Mouse (Mus musculus): ENCODE measurements around the gene Prss41.
"Not testable (repeated sequence)": the region's sequence is repeated elsewhere in the genome, so short reads cannot be mapped to it uniquely, and the experiment has no call there.

Gene Prss41

DNA sequence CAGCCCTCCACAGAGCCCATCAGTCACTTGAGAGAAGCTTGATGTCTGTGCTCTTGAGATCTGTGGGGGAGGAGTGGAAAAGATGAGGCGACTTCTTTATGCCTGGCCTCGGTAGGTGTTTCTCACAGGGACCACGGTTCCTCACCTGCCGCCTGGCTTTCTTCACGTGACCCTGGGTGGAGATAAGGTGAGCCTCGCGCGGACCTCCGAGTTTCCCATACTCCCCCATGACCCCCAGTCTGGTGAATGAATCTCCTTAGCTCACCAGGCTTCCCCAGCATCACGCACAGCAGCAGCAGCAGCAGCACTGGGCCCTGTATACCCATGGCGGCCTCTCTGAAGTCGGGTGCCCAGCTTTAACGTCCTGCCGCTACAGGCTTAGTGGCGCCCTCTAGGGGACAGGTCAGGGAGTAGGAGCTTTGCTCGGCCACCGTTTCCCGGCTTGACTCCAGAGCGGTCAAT lies at the start of gene Prss41, which contains the start of gene Prss32:
Gene Prss41, minus strand, starts transcription at position 361 of the 462 bp plus-strand sequence.
Gene Prss32, plus strand, starts transcription at position 44 of the 462 bp plus-strand sequence.
- peak; percentile 83 for DNase-seq (ENCODE audit: low read depth)

DNA sequence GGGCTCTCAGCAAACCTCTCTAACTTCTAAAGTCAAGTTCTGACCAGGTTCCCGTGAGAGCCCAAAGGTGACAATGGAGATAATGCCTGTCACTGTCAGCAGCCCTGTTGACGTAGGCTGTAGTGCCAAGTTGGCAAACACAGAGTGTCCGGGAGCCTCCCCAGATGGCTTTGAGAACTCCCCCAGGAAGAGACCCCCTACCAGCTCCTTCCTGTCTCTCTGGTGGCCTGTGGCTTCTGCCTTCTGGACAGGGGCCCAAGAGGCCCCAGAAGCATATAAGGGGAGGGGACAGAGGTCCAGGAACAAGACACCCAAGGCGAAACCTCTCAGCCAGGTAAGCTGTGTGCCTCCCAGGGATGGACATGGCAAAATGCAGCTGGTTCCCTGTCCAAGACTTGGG lies 36.6 kb upstream of the Prss41 start, which contains the start of the genes Dcpp1 and Dcpp2:
Gene Dcpp1, plus strand, starts transcription at position 301 of the 400 bp plus-strand sequence.
Gene Dcpp2, plus strand, starts transcription at position 305 of the 400 bp plus-strand sequence.
- DNase-seq (ENCODE audit: low read depth), result not testable (repeated sequence)

DNA sequence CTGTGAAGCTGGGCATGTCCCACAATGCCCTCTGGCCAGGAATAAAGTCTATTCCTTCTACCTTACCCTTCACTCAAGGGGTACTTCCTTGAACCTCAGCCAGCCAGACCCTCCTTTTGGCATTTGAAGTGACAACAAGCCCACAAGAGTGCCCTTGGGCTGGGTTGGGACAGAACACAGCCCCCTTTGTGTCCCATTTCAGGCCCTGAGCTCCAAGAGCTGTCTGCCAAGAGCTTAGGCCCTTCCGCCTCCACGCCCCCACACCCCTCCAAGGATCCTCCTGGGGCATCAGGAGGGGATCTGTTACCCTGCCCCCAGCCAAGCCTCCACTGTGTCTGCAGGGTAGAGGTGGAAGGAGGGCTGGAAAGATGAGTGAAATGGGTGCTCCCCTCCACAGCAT lies 33.2 kb upstream of the Prss41 start:
- DNase-seq (ENCODE audit: low read depth), result no peak

DNA sequence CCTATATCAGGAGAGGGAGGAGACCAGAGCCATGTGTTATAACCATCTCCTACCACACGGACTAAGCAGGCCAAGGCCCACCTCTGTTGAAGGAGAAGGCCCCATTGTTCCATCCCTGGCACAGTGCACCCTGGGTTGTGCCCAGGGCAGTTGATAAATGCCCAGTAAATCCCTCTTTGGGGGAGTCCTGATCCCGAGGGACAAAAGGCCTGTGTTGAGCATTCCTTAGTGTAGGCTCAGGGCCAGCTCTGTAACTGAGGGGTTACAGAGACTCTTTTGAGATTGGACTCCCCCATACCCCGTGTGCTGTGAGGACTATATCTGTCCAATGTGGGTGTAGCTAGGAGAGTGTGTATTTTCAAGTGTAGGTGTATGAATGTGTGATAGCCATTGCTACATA lies 32.8 kb upstream of the Prss41 start:
- no peak for DNase-seq (ENCODE audit: low read depth)

DNA sequence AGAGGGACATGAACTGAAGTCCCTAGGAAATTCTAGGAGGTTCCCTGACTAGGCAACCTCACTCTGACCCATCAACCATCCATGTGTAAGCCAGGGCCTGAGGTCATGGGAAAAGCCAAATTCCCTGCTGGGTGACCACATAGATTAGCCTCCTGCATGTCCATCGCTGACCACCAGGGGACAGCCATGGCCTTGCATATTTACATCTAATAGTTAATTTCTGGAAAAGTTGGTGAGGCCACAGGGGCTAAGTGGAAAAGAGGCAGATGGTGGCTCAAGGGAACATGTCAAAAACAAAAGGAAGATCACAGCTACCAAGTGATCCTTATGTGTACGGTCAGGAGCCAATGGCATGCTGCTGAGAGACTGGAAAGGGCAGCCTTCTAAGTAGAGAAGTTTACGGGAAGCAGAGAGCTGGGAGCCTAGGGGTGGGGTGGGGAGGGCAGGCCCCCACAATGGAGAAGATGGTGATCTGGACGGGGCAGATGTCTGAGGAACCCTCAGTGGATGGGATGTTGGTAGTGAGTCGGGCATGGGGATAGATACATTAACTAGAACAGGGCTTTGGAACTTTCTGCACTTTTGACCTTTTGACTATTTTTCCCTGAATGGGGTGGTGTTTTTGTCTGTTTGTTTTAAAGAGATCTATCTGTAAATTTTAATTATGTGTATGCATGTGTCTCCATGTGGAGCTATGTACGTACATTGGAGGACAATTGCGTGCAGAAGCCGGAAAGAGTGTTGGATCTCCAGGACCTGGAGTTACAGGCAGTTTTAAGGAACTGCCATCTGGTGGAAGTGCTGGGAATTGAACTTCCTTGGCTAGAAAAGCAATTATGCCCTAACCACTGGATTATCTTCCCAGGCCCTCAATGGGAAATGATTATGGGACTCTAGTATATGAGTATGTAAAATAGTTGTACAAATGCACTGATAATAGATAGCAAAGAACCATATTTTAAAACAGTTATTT lies 30.2 kb upstream of the Prss41 start:
- no peak for DNase-seq (ENCODE audit: low read depth)

DNA sequence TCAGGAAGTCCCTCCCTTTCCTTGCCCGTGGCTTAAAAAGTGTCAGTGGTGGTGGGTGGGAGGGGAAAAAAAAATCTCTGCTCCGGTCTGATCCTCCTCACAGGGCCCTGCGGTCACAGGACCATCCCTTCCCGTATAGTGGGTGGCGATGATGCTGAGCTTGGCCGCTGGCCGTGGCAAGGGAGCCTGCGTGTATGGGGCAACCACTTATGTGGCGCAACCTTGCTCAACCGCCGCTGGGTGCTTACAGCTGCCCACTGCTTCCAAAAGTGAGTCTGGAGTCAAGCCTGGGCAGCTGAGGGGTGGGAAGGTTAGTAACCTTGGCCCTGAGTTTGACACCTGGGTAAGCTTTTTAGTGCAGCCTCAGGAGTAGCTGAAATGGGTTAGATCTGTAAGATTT lies 24.5 kb upstream of the Prss41 start:
- DNase-seq (ENCODE audit: low read depth), result no peak

DNA sequence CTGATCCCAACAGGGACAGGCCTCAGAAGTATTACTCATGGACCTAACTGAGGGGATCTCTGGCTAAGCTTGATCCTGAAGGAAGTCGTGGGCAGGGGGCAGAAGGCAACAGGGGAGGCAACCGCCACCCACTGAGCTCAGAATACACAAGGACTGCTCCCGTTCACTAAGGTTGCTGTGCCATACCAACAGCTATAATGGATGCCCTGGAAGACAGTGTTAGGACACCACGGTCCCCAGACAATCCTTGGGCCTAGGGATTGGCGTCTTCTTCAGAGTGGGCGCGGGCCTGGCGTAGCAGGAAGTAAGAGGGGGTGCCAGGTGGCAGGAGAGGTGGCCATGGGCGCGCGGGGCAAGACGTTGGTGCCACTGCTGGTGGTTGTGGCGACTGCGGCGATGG lies 23.8 kb upstream of the Prss41 start, which contains the start of gene Prss21:
Gene Prss21, plus strand, starts transcription at position 301 of the 400 bp plus-strand sequence.
- DNase-seq (ENCODE audit: low read depth), result no peak

DNA sequence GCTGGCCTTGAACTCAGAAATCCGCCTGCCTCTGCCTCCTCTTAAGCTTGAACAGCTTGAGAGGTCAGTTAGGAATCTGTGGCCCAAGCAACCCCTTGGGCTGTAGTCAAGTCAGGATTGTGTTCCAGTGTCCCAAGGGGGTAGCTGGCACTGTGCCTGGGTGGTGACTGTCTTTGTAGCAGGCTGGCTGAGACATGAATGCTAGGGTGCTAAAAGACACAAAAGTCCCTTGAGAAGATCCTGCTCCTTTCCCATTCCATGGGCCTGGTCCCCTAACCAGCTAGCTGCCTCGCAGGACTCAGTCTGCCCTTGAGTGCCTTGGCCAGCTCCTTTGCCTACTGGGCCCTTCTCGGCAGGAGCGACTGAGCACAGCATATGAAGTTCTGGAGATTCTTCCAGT lies 19.0 kb upstream of the Prss41 start:
- no peak for DNase-seq (ENCODE audit: low read depth)

DNA sequence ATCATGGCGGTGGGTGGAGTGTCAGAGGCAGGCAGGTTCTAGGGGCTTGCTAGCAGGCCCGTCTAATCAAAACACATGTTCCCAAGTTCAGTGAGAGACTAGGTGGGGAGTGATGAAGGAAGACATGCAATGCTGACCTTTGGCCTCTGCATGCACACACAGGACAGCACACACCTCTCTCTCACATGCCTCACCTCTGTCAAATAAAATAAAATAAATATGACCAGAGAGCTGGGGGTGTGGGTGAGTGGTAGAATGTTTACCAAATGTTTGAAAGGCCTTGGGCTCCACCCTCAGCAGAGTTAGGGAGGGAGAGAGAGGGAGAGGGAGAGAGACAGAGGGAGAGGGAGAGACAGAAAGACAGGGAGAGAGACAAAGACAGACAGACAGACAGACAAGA lies 13.9 kb upstream of the Prss41 start:
- no peak for DNase-seq (ENCODE audit: low read depth)

DNA sequence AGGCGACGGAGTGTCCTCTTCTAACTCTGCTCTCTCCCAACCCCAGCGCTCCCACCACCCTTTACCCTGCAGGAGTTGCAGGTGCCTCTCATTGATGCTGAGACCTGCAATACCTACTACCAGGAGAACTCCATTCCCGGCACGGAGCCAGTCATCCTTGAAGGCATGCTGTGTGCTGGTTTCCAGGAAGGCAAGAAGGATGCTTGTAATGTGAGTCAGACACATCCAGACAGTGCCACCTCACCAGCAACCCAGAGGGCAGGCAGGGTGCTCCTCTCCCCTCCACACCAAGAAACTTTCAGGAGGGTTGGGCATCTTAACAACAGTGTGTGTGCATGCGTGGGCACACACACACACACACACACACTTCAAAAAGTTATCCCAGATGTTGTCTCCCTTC lies 13.2 kb upstream of the Prss41 start:
- DNase-seq (ENCODE audit: low read depth), result no peak

DNA sequence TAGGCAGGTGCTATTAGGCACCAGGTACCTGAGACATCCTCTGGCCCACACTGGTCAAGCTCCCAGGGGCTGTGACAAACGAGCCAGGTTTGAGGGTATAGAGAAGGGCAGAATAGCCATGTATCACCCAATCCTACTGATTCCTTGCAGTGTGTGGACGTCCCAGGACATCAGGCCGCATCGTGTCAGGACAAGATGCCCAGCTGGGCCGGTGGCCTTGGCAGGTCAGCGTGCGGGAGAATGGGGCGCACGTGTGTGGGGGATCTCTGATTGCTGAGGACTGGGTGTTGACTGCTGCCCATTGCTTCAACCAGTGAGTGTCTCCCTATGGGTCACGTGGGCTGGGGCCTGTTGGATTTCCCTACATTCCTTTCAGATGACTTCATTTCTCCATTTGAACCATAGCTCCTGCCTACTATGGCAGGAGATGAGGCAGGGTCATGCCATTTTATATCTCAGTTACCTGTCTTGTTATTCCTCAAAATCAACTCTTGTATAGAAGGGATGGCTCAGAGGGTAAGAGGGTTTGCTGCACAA lies 10.3 kb upstream of the Prss41 start:
- no peak for DNase-seq (ENCODE audit: low read depth)

DNA sequence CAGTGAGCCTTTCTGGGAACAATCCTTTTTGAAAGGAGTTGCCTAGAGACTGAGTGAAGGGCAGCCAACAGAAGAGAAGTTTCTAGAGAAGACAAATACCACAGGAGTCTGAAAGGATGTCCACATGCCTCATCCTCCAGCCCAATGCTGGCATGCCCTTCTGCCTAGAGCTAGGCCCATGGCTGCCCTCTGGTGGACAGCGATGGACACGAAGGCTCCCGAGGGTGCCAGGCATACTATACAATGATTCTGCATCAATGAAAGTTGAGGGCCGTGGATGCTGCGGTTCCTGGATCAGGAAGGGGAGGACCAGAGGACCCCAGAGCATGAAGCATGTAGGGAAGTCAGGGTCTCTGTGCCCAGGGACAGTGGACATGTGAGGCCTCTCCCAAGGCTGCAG lies 9.3 kb upstream of the Prss41 start:
- DNase-seq (ENCODE audit: low read depth), result peak; percentile 59

DNA sequence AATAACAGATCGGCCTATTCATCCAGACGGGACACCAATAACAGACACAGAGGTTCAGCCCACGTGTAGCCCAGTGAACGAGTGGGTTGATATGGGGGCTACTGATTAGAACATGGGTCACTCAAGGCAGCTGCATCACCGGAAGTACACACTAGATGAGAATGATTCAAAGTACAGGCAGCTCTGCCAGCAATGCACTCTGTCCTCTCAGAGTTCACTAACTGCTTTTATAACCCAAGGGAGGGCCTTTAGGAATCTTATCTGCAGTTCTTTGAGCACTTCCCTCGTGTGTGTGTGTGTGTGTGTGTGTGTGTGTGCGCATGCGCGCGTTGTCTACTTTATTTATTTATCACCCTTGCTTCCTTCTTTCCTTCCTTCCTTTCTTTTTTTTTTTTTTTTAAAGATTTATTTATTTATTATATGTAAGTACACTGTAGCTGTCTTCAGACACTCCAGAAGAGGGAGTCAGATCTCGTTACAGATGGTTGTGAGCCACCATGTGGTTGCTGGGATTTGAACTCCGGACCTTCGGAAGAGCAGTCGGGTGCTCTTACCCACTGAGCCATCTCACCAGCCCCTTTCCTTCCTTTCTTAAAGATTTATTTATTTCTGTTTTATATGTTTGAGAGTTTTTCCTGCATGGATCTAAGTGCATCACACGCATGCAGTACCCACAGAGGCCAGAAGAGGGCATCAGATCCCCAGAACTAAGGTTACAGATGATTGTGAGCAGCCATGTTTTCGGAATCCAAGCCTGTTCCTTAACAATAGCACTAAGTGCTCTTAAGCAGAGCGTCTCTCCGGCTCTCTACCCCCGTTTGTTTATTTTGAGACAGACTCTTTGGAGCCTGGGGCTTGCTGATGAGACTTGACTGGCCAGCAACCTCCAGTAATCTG lies 7.1 kb upstream of the Prss41 start:
- peak; percentile 79 for DNase-seq (ENCODE audit: low read depth)

DNA sequence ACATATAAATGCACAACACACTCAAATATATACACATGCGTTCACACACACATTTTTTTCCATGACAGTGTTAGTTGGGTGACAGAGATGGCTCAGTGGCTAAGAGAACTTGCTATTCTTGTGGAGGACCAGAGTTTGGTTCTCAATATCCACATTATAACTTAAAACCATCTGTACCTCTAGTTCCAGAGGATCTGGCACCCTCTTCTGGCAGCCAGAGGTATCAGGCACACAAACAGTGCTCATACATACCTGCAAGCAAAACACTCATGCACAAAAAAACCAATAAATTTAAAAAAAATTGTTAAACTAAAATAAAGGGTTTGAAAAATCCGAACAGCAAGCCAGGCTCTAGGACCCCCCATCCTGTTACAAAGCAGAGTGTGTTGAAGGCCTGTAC lies 6.1 kb upstream of the Prss41 start:
- no peak for DNase-seq (ENCODE audit: low read depth)

DNA sequence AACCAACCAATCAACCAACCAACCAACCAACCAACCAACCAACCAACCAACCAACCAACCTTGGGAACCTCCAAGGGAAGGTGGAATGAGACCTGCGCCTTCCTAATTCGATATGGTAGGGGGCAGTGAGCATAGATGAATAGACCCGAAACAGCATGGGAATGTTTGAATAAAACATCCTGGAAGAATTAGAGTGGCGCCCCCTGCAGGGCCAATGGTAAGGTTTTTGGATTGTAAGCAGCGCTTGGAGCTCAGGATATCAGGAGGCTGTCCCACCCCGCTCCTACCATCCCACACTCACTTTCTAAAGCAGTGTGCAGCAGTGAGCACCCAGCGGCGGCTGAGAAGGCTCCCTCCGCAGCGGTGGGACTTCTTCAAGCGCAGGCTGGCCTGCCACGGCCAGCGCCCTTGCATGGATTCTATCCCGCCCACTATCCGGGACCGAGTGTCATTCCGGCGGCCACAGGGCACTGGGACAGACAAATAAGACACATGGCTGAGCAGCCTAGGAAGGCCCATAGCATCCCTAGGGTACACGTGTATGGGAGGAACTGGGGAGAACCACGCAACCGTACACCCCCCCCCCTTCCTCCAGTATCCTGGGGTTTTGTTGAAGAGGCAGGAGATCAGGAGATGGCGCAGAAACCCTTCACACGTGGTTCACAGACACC lies 696 bp downstream of the Prss41 start:
- DNase-seq (ENCODE audit: low read depth), result peak; percentile 57

DNA sequence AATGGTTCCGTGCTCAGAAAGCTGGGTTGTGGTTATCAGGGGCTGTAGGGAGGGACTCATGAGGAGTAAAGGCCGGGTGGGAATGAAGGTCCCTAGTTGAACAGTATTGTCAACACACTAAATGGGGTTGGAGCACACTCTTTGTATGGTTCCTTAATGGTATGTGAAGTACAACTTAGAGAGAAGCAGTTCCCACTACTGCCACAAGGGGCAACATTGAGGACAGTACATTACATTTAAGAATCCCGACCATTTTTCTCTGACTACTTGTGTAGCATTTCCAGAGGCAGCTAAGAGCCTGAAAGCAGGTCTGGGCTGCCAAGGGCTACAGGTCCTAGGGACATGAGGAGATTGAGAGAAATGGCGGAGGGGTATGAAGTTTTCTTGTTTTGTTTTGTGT lies 2.8 kb downstream of the Prss41 start:
- peak; percentile 88 for DNase-seq (ENCODE audit: low read depth)

DNA sequence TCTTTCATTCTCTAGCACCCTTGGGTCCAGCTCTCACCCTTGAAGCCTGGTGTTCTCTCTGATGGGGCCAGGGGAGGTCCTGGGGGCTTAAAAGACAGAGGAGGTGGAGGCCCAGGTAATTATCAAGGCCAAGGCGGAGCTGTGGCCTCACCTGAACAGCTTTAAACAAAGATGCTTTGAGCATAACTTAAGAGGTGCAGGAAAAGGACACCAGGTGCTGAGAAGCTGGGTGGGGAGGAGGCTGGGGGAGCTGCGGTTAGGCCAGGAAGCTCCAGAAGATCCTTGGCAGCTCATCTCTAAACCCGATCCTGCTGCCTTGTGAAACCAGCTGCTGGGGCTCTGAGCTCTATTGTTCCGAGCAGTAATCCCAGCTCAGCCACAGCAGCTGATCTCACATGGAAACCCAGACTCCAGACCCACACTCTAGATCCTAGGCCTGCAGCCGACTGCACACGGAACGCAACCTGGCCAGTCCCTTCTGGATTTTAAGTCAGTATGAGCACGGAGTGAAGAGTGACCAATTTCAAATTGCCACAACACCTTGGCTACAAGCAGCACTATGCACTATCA lies 7.9 kb downstream of the Prss41 start, which contains the start of gene Prss33:
Gene Prss33, minus strand, starts transcription at position 51 of the 570 bp plus-strand sequence.
- DNase-seq (ENCODE audit: low read depth), result no peak

DNA sequence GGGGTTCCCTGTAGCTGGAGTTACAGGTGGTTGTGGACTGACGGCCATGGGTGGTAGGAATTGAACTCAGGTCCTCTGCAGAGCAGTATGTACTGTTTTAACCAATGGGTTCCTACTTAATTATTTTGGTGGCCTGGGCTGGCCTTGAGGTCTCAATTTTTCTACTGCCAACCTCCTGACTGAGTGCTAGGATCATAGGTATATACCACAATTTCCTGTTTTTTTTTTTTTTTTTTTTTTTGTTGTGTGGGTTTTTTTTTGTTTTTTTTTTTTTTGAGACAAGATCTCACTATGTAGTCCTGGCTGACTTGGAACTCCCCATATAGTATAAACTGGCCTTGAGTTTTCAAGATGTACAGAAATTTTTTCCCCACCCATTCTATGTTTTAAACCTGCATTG lies 12.8 kb downstream of the Prss41 start:
- DNase-seq (ENCODE audit: low read depth), result no peak

DNA sequence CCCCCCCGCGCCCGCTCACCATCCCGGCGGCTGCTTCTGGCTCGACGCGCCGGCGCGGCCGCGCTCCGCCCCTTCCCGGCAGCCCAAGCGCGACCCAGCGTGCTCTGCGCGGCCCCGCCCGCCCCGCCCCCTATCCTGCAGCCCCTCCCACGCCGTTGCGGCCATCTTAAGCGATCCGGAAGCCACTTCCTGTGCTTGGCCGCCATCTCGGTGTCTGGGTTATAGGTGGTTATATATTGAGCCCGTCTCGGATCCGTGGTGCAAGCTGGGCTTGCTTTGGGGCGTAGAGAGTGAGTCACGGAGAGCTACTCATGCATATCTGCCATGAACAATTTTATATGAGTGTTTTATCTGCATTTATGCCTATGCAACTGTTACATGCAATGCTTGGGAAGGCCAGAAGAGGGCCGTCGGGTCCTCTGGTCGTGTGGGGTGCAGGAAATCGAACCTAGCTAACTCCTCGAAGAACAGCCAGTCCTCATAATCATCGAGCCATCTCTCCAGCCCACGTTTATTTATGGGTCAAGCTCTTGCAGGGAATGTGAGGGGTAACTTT lies 14.8 kb downstream of the Prss41 start, which contains the start of gene Elob:
Gene Elob, minus strand, starts transcription at position 73 of the 556 bp plus-strand sequence.
- peak; percentile 92 for DNase-seq (ENCODE audit: low read depth)

DNA sequence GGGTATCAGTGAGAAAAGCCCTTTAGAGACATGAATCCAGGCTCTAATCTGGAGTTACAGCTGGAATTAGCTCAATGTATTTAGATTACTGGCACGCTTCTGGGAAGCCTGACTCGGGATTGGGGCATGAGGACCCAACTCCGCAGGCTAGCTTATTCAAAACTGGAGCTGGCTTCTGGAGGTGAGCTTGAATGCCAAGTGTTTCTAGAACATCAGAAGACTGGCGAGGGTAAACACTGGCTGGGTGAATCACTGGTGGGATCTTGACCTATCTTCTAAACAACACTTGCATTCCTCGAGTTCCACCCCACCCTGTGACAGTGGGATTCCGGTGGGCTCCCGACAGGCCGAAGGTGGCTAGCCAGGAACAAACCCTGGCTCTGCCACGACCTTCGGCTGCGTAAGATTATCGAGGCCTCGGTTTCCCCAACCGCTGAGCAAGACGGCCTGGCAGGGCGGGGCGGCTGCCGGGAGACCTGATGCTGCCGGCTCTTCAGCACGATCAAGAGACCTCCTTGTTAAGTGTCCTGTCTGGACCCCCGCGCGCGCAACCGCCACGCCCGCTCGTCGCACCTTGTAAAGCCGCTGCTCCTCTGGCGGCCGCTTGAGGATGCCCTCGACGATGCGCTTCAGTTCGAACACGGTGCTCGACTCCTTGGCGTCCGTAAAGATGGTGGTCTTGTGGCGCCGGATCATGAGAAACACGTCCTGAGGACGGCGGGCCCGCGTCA lies 15.5 kb downstream of the Prss41 start:
- DNase-seq (ENCODE audit: low read depth), result peak; percentile 72
